Mouse (Mus musculus): ENCODE data around the gene Cadm3. TPM values are rescaled to one million over a fixed set of nuclear protein-coding genes. Genes with fewer than 3 reads are reported as not detected.

The Cadm3 gene
- 1.6 and 7.1 TPM in 2 replicates for polyA plus RNA-seq (2012; ENCODE audit: low replicate concordance)

DNA sequence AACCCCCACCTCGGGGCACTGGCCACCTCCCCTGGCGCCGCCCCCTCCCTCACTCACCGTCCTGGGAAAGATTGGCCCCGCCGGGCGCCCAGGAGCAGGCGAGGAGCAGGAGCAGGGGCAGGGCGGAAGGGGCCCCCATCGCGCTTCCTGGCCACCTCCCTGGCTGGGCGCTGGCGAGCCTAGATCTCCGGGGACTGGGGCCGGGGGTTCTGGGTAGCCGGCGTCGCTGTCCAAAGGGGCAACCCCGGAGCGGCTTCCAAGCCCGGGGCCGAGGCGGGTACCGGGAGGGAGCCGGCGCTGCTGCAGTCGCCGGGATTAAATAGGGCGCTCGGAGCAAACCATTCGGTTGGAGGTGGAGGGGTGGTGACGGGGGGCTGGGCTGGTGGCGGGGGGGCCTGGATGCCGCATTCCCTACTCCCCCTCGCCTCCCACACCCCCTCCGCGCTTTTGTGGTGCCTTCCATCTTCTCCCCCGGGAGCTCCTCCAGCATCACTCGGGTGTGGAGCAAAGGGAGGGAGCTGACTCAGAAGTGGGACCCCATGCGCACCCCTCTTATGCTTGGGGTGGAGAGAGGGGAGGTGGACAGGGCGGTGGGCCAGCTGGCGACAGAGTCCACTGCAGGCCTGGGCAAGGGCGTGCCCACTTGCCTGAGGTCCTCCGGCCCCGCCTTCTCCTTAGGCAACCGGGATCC lies at the start of gene Cadm3:
Gene Cadm3, minus strand, starts transcription at position 340 of the 691 bp plus-strand sequence.

DNA sequence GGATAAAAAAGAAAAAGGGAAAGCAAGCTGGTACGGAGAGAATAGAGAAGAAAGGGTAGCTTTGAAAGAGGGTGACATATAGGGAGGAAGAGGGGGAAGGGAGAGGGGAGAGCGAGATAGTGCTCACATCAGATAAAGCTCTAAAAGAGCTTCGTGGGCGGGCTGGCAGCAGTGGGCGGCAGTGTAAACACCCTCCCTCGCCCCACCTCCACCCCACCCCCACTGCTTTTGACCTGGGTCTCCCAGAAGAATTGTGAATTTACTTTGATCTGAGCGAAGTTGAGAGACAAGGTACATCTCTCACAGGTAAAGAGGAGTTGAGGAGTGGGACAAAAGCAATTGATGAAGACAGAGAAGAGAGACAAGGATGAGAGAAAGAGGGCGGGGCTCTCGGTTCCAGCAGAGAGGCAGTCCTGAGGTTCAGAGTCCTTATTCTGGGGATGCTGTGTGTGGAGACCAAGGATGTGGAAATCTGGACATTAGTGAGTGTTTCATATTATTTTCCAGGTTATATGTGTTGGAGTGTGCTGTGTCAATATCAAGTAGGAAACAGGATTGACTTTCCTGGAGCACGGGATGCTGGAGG lies 17.0 kb downstream of the Cadm3 start, which contains the start of gene Aim2:
Gene Aim2, plus strand, starts transcription at position 508 of the 586 bp plus-strand sequence.

DNA sequence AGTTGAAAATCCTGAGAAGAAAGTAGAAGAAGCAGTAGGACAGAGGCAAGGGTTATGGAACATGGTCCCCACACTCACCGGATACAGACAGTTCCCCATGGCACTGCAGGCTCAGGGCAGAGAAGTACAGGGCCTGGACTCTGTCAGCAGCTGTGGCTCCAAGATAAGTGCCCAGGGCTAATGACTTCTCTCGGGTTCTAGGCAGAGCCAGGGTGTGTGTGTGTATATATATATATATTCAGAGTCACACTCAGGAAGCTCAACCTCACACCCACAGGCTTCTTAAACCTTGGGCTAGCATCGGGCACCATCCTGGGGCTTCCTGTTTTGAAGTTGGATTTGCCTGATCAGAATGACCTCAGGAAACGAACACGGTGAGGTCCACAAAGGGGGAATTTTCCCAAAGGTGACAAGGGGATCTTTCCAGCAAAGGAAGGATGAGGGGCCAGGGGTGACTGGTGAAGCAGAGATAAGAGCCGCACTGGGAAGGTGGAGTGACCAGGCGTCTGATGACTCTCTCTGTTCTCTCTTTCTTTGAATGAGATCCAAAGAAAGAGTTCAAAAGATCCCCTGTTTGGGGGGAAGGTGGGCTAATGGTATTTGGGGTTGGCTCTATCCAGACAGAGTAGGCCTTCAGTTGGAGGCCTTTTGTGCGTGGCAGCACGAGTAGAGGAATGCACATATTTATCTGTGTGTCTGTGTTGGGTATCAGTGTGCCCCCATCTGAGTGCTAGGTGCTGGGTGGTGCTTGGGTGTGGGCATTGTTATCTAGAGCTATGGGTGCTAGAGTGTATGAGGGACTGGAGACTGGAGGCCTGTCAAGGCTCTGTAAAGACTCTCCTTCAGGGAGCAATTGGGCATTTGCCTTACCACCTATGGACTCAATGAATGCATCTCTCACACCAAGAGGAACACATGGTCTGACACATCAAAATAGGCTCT lies 33.9 kb downstream of the Cadm3 start, which contains the start of gene Ackr1:
Gene Ackr1, minus strand, starts transcription at position 439 of the 942 bp plus-strand sequence.

Other genes with a start within 250 kb of the Cadm3 start
- not detected in 2 replicates for gene Olfr1408, start 230.3 kb downstream of the Cadm3 start, polyA plus RNA-seq (2012; ENCODE audit: low replicate concordance)
- gene Olfr1406, start 177.1 kb downstream of the Cadm3 start, polyA plus RNA-seq (2012; ENCODE audit: low replicate concordance) = not detected in 2 replicates
- not detected in 2 replicates for gene Olfr218, start 169.9 kb downstream of the Cadm3 start, polyA plus RNA-seq (2012; ENCODE audit: low replicate concordance)
- not detected in 2 replicates for gene Olfr1404, start 155.3 kb downstream of the Cadm3 start, polyA plus RNA-seq (2012; ENCODE audit: low replicate concordance)
- 0.16 and 0.47 TPM in 2 replicates for gene Fcer1a, start 140.5 kb downstream of the Cadm3 start, polyA plus RNA-seq (2012; ENCODE audit: low replicate concordance)
- gene Olfr418, start 101.7 kb downstream of the Cadm3 start, polyA plus RNA-seq (2012; ENCODE audit: low replicate concordance) = not detected in 2 replicates
- not detected in 2 replicates for gene Mptx2, start 89.9 kb downstream of the Cadm3 start, polyA plus RNA-seq (2012; ENCODE audit: low replicate concordance)
- 0.12 and 2.1 TPM in 2 replicates for gene Ackr1, start 33.9 kb downstream of the Cadm3 start, polyA plus RNA-seq (2012; ENCODE audit: low replicate concordance)
- gene Aim2, start 16.8 kb downstream of the Cadm3 start, polyA plus RNA-seq (2012; ENCODE audit: low replicate concordance) = 3.6 and 7.1 TPM in 2 replicates
- 0.43 and 0.98 TPM in 2 replicates for gene Ifi206, start 123.3 kb upstream of the Cadm3 start, polyA plus RNA-seq (2012; ENCODE audit: low replicate concordance)
- gene Ifi214, start 168.3 kb upstream of the Cadm3 start, polyA plus RNA-seq (2012; ENCODE audit: low replicate concordance) = 1.1 and 3.0 TPM in 2 replicates
- gene Ifi213, start 231.6 kb upstream of the Cadm3 start, polyA plus RNA-seq (2012; ENCODE audit: low replicate concordance) = 0.13 and 0.17 TPM in 2 replicates

Data from hematopoietic multipotent progenitor cell, adult 10-12 weeks (in vitro differentiated cells).